Comparison of ENCODE assay signal across 35 mouse cellular contexts in genomic region chr10:57755201-57755736, GRCm38 (mm10). TPM values are rescaled to one million over a fixed set of nuclear protein-coding genes. Genes with fewer than 3 reads are reported as not detected.
DNase-seq lines count a peak whose midpoint lies in the region; ATAC-seq and TF ChIP-seq lines count a peak whose summit lies in the region.
"Had no signal": no experiment of that assay in that cellular context is flagged by ENCODE, and none has a peak within 500 bp of the region (broad histone marks: within the 10 kb centered on the region; RNA-seq: fewer than 3 reads in every experiment).

No protein-coding gene starts in this region.

- H3K4me3 ChIP-seq in spleen, adult 2 months (ENCODE audit: extremely low read depth, insufficient read depth, insufficient read length): no peak overlapping the region
- no peak overlapping the region for H3K4me3 ChIP-seq in forebrain, embryonic 13.5 days
- H3K4me3 ChIP-seq: embryonic facial prominence, embryonic 12.5 days; forebrain, embryonic 15.5 days; liver, embryonic 15.5 days; lung, embryonic 15.5 days; midbrain, embryonic 13.5 days; neural tube, embryonic 13.5 days had no signal

- no peaks in the 10 kb centered on the region for H3K27me3 ChIP-seq in spleen, adult 2 months (ENCODE audit: control insufficient read depth, insufficient read depth, low read length)
- H3K27me3 ChIP-seq in splenic B cell, adult 2 months (ENCODE audit: control insufficient read depth, insufficient read depth, low read length, poor library complexity, severe bottlenecking): no peaks in the 10 kb centered on the region
- H3K27me3 ChIP-seq in forebrain, embryonic 13.5 days: no peaks in the 10 kb centered on the region
- H3K27me3 ChIP-seq: embryonic facial prominence, embryonic 12.5 days; forebrain, embryonic 15.5 days; liver, embryonic 15.5 days; lung, embryonic 15.5 days; midbrain, embryonic 13.5 days; neural tube, embryonic 13.5 days had no signal

- no peaks in the 10 kb centered on the region for H3K36me3 ChIP-seq in spleen, adult 2 months (ENCODE audit: control insufficient read depth, insufficient read depth, low read length)
- no peaks in the 10 kb centered on the region for H3K36me3 ChIP-seq in splenic B cell, adult 2 months (ENCODE audit: control insufficient read depth, insufficient read depth, low read length, poor library complexity, severe bottlenecking)
- no peaks in the 10 kb centered on the region for H3K36me3 ChIP-seq in forebrain, embryonic 13.5 days (ENCODE audit: poor library complexity, severe bottlenecking)
- H3K36me3 ChIP-seq: embryonic facial prominence, embryonic 12.5 days; forebrain, embryonic 15.5 days; G1E; liver, embryonic 15.5 days; lung, embryonic 15.5 days; midbrain, embryonic 13.5 days; neural tube, embryonic 13.5 days had no signal

- 0 out of 2 replicates have a peak, but pooled peaks have one; percentile 23 for ATAC-seq in granulocyte monocyte progenitor cell, adult 5-6 weeks (replicated peaks; ENCODE audit: poor library complexity, severe bottlenecking)
- no peak for ATAC-seq in forebrain, embryonic 13.5 days
- ATAC-seq: forebrain, embryonic 15.5 days; hindbrain, embryonic 16.5 days; intestine, embryonic 16.5 days; midbrain, embryonic 13.5 days had no signal

- H3K4me2 ChIP-seq in forebrain, embryonic 13.5 days: no peak overlapping the region
- H3K4me2 ChIP-seq: embryonic facial prominence, embryonic 12.5 days; forebrain, embryonic 15.5 days; liver, embryonic 15.5 days; lung, embryonic 15.5 days; midbrain, embryonic 13.5 days; neural tube, embryonic 13.5 days had no signal

- H3K9me3 ChIP-seq in forebrain, embryonic 13.5 days (replicated peaks): peaks cover 5% of the 10 kb centered on the region; the same call in 1 of the 2 replicates
- H3K9me3 ChIP-seq: embryonic facial prominence, embryonic 12.5 days; forebrain, embryonic 15.5 days; G1E; liver, embryonic 15.5 days; lung, embryonic 15.5 days; neural tube, embryonic 13.5 days had no signal

- no peak for TF ChIP-seq POLR2A in spleen, adult 2 months (IDR thresholded peaks at IDR 0.05; ENCODE audit: low read depth, low read length)

- TF ChIP-seq CTCF in spleen, adult 2 months (IDR thresholded peaks at IDR 0.05; ENCODE audit: extremely low read depth, insufficient read depth, insufficient read length, insufficient replicate concordance): no peak

- DNase-seq in kidney, adult 9 months: peak; percentile 51
- no peak for DNase-seq in kidney, postnatal 36 days
- DNase-seq in spleen, adult 2 months (ENCODE audit: low read depth in 1 of 2, low spot score in 2 of 2): no peak
- DNase-seq in spleen, adult 12 weeks (ENCODE audit: low spot score): no peak
- peak; percentile 39 for DNase-seq in splenic B cell, adult 2 months (ENCODE audit: low read depth, low spot score)
- DNase-seq in adrenal gland, postnatal 36 days: no peak
- DNase-seq: adrenal gland, postnatal 14 days; cerebellum, adult 11-12 months; cerebellum, adult 9-11 months; embryo, embryonic 11 days; gastrocnemius, postnatal 36 days; heart, postnatal 14 days; kidney, postnatal 25 days; layer of hippocampus, adult 9-11 months; liver; lung, postnatal 4 days; retina, postnatal 1 day; right cerebral cortex, postnatal 14 days; thymus, adult 18-20 months; thymus, postnatal 25 days had no signal

- H3K27ac ChIP-seq in spleen, adult 2 months (ENCODE audit: insufficient read depth, low read length): peak overlapping the region; percentile 35; the same call in 1 of the 2 replicates
- no peak overlapping the region for H3K27ac ChIP-seq in forebrain, embryonic 13.5 days
- H3K27ac ChIP-seq: embryonic facial prominence, embryonic 12.5 days; forebrain, embryonic 15.5 days; liver, embryonic 15.5 days; lung, embryonic 15.5 days; midbrain, embryonic 13.5 days; neural tube, embryonic 13.5 days; stomach, postnatal 0 days had no signal

- no peak overlapping the region for H3K9ac ChIP-seq in forebrain, embryonic 13.5 days
- H3K9ac ChIP-seq: embryonic facial prominence, embryonic 12.5 days; forebrain, embryonic 15.5 days; liver, embryonic 15.5 days; lung, embryonic 15.5 days; midbrain, embryonic 13.5 days; neural tube, embryonic 13.5 days had no signal

- peaks cover 13% of the 10 kb centered on the region for H3K4me1 ChIP-seq in spleen, adult 2 months (ENCODE audit: control insufficient read depth, insufficient read depth, insufficient read length)
- H3K4me1 ChIP-seq in forebrain, embryonic 13.5 days: no peaks in the 10 kb centered on the region
- H3K4me1 ChIP-seq: embryonic facial prominence, embryonic 12.5 days; forebrain, embryonic 15.5 days; liver, embryonic 15.5 days; lung, embryonic 15.5 days; midbrain, embryonic 13.5 days; neural tube, embryonic 13.5 days had no signal

- 80% methylated on average over 2 of the region's 2 CpGs for WGBS in spleen, adult 2 months
- 93% methylated on average over 2 of the region's 2 CpGs for WGBS in forebrain, embryonic 13.5 days

RNA-seq across cellular contexts. Expression of gene Fabp7, which starts 29.4 kb away (rescaled TPM):
- polyA plus RNA-seq in spleen, adult 2 months (2012; rRNA removed): 0.30 and 0.31 TPM in 2 replicates
- total RNA-seq in granulocyte monocyte progenitor cell, adult 5-6 weeks (2014; fragmentation: Nextera tagmentation): 1.8 TPM in 1 of 2 replicates, not detected in the other
- 1.7 TPM in 1 of 2 replicates, not detected in the other for total RNA-seq in granulocyte monocyte progenitor cell, adult 5-6 weeks (2017)
- 1,416 and 1,541 TPM in 2 replicates for polyA plus RNA-seq in forebrain, embryonic 13.5 days (2015; fragmentation: Nextera tagmentation; extraction: Ambion mirVana)
- 1 to 10 TPM; 1.4 to 1.6 TPM for total RNA-seq in adrenal gland, postnatal 36 days (2021)
- total RNA-seq: gastrocnemius, adult 18-20 months; gastrocnemius, postnatal 36 days; megakaryocyte-erythroid progenitor cell, adult 5-6 weeks had no signal
- polyA plus RNA-seq: G1E; small intestine, adult 2 months had no signal

RNA-seq across cellular contexts. Expression of gene Smpdl3a, which starts 38.9 kb away (rescaled TPM):
- 89.4 and 103 TPM in 2 replicates for polyA plus RNA-seq in spleen, adult 2 months (2012; rRNA removed)
- total RNA-seq in granulocyte monocyte progenitor cell, adult 5-6 weeks (2014; fragmentation: Nextera tagmentation): 60.5 and 89.3 TPM in 2 replicates
- 52.6 and 58.6 TPM in 2 replicates for total RNA-seq in granulocyte monocyte progenitor cell, adult 5-6 weeks (2017)
- polyA plus RNA-seq in forebrain, embryonic 13.5 days (2015; fragmentation: Nextera tagmentation; extraction: Ambion mirVana): 8.9 and 9.0 TPM in 2 replicates
- 10 to 100 TPM; 39.5 to 47.0 TPM for total RNA-seq in adrenal gland, postnatal 36 days (2021)
- total RNA-seq: G1E had no signal
- polyA plus RNA-seq: G1E had no signal

Comparison
In these comparisons a context has a peak if more than half of its experiments do, and no peak if none do; other contexts are left out.
1. DNase-seq: peak in kidney, adult 9 months (single experiment) and splenic B cell, adult 2 months (single experiment); none in kidney, postnatal 36 days (0 of 2), spleen, adult 2 months (0 of 2), spleen, adult 12 weeks (single experiment) and adrenal gland, postnatal 36 days (0 of 2).